Mouse (Mus musculus): Measurements from ENCODE around the gene Pradc1. TPM values are rescaled to one million over a fixed set of nuclear protein-coding genes. Genes with fewer than 3 reads are reported as not detected.
"Not testable (repeated sequence)": the region's sequence is repeated elsewhere in the genome, so short reads cannot be mapped to it uniquely, and the experiment has no call there.

The Pradc1 gene
- polyA plus RNA-seq, 3 experiments from 2014 or later = 14.2 to 23.1 (median 16.5) TPM

- peak; percentile 84 for ATAC-seq
Observed at GRCm38 (mm10) chr6:85450697-85451663, 790 bp downstream of the Pradc1 start, which contains the start of gene Cct7. Gene Cct7 (plus strand): TSS chr6:85451514.

- ATAC-seq = not testable (repeated sequence)
Observed at GRCm38 (mm10) chr6:85450140-85450539, 1.6 kb downstream of the Pradc1 start.

DNA sequence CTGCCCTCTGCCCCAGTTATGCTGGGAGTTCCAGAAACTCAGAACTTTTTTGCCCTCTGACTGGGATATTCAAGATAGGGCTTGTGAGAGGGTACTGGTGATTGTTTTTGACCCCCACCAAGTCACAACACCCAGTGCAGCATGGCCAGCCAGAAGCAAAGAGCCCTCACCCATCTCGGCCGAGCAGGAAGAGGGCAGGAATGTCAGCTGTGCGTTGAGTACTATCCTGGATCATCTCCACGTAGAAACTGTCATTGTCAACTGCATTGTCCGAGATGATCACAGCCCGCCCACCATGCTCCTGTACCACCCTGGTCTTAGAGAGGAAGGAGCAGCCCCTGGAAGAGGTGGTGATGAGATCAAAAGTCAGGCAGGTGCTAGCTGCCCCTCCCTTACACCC is 4.4 kb downstream of the Pradc1 start:
- no peak for ATAC-seq

- ATAC-seq = no peak
Observed at GRCm38 (mm10) chr6:85445286-85445685, 6.5 kb downstream of the Pradc1 start.

- no peak for ATAC-seq
Observed at GRCm38 (mm10) chr6:85444266-85444965, 7.4 kb downstream of the Pradc1 start.

- no peak for ATAC-seq
Observed at GRCm38 (mm10) chr6:85443488-85444233, 8.1 kb downstream of the Pradc1 start.

GRCm38 (mm10) chr6:85441142-85441541 is 10.6 kb downstream of the Pradc1 start:
- no peak for ATAC-seq

DNA sequence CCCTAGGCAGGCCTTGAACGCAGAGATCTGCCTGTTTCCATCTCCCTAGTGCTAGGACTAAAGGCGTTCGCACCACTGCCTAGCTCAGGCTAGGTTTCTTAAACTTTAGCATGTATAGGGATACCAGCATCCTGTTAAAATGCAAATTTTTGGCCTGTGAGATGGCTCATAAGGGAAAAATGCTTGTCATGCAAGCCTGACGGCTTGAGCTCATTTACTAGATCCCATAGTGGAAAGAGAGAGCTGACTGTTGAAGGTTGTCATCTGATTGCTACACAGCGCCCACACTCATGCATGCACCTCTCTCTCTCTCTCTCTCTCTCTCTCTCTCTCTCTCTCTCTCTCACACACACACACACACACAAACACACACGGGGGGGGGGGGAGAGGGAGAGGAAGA is 15.1 kb downstream of the Pradc1 start:
- ATAC-seq = no peak

DNA sequence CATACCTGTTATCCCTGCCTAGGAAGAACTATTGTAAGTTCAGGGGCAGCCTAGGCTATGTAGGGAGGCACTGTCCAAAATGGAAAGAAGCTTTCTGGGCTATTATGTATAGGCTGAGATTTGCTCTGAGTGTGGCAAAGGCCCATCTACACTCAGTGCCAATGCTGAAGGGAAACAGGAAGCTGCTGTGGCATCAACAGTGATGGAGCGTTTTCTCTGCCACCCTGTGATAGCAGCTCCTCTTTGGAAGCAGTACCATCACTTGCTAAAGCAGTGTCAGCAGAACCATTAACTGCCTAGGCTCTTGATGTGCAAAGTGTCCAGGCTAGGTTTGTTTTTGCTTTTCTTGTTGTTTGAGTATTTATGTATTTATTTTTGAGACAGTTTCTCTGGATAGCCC is 15.6 kb downstream of the Pradc1 start:
- ATAC-seq = no peak

DNA sequence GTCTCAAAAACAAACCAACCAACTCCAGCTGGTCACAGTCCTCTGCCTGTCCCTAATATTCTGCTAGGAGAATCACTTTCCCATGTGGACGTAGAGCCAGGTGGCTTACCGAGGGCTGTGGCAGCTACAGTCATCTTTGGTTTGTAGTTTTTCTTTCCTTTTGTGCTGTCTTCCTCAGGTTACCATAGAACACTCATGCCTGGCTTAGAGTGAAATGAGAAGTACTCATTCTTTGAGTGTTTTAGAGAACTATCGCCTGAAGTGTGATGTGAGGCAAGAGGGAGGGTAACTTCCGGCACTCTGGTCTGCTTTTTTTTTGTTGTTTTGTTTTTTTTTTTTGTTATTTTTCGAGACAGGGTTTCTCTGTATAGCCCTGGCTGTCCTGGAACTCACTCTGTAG is 17.9 kb downstream of the Pradc1 start:
- no peak for ATAC-seq

GRCm38 (mm10) chr6:85431842-85432431 is 19.8 kb downstream of the Pradc1 start, which contains the start of gene Smyd5:
Gene Smyd5 (plus strand): TSS chr6:85431989.
- ATAC-seq = peak; percentile 90

GRCm38 (mm10) chr6:85431274-85431841 is 20.4 kb downstream of the Pradc1 start:
- no peak for ATAC-seq

GRCm38 (mm10) chr6:85423836-85424379 is 27.9 kb downstream of the Pradc1 start, which contains the start of gene Noto:
Gene Noto (plus strand): TSS chr6:85423886.
- no peak for ATAC-seq

- ATAC-seq = no peak
Observed at GRCm38 (mm10) chr6:85419150-85419549, 32.6 kb downstream of the Pradc1 start.

DNA sequence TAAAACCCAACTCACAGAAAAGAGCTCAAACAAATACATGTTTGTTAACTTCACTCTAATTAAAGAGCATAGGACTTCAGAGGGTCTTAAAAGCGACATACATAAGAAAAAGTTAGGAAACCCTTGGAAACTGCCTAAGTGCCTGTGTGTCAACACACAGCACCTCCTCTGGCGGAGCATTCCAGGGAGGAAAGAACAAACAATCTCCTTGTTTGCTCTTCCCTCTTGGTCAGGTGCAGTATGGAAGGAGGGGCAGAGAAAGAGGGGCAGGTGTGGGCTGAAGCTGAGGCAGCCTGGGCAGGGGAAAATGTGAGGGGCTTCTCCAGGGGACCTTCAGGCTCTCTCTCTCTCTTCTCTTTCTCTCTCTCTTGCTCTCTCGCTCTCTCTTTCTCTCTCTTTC is 35.9 kb downstream of the Pradc1 start:
- no peak for ATAC-seq

GRCm38 (mm10) chr6:85410771-85411273 is 40.9 kb downstream of the Pradc1 start:
- peak; percentile 54 for ATAC-seq

DNA sequence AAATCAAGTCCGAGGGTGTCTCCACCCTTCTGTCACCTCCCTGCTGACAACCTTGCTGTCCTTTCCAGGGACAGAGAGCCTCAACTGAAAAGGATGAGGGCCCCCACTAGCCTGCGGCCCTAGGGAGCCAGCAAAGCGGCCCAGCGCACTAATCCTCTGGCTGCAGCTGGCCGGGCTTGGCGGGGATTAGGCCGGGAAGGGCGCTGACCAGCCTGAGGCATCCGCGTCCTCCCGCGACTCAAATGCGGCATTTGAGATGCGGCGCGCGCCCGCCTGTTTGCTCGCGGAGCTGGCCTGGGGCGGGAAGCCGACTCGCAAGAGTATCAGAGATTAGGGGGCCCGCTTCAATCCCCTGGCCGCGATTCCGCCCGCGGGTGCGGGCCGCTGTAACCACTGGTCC is 42.8 kb downstream of the Pradc1 start:
- no peak for ATAC-seq

- ATAC-seq = no peak
Observed at GRCm38 (mm10) chr6:85403039-85403438, 48.7 kb downstream of the Pradc1 start.

DNA sequence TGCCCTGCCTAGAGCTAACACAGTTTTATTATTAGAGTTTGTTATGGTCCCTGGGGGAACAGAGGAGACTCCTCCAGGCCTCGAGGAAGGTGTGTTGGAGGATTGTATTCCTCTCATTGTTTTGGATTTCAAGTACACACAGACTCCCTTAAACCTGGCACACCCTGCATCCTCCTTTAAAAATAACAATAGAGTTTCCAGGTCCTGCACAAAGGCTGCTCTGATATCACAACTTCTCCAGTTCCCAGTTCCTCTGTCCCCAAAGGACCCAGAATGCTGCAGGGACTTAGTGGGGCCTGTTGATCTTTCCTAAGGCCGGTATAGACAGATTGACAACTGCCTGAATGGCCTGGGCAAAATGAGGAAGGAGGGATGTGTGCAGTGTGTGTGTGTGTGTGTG is 49.2 kb downstream of the Pradc1 start:
- ATAC-seq = no peak

- no peak for ATAC-seq
Observed at GRCm38 (mm10) chr6:85399715-85400114, 52.1 kb downstream of the Pradc1 start.

DNA sequence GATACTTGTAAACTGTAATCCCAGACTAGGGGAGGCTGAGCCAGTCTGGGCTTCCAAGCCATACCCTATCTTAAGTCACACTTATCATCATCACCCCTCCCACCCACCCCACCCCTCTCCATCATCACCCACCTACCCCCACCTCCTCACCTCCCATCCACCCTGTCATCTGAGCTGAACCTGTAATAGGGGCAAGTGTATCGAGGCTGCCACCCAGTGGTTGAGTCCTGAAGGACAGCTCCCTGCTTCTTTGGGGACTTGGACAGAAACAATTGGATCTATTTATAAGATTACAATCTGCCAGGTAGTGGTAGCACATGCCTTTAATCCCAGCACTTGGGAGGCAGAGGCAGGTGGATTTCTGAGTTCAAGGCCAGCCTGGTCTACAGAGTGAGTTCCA is 54.6 kb downstream of the Pradc1 start:
- no peak for ATAC-seq
